Mouse (Mus musculus): ENCODE measurements around the gene Apobec3.

Gene Apobec3

GRCm38 (mm10) chr15:79891436-79892212, at the start of gene Apobec3:
Apobec3 (plus strand) TSS chr15:79891659.
- DNase-seq (ENCODE audit: low spot score in 2 of 2), result peak; percentile 47 to 63

DNA sequence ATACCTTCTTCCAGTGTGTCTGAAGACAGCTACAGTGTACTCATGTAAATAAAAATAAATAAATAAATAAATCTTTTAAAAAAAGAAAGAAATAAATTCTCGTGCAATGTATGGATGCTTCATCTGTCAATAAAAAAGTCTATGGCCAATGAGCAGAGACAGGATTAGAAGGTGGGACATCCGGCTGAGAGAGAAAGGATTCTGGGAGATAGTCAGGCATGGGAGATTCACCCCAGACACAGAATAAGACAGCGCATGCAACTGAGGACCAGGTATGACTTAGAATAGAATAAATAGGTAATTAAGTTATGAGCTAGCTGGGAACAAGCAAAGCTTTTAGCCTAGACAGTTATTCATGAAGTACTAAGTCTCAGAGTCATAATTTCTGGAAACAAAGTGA, 48.5 kb upstream of the Apobec3 start:
- DNase-seq (ENCODE audit: low spot score in 2 of 2), result no peak

- no peak for DNase-seq (ENCODE audit: low spot score in 2 of 2)
Observed at GRCm38 (mm10) chr15:79845986-79846385, 45.5 kb upstream of the Apobec3 start.

DNA sequence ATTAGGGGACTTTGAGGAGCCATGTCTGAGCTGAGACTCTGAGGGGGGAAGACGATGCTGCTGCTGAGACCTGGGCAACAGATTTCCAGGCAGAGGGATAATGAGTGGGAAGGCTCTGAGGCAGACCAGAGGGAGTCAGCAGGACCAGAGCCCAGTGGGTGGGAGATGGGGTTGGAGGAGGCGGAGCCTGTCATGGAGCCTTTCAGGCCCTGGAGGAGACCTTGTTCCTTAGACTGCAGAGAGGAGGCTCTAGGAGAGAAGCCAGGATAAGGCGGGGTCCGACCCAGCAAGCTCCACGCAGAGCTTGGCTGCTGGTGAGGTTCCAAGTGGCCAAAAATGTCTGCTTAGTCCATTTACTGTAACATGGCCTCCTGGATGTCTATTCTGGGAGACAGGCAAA, 44.4 kb upstream of the Apobec3 start:
- DNase-seq (ENCODE audit: low spot score in 2 of 2), result peak in 1 of 2 experiments; percentile 52

DNA sequence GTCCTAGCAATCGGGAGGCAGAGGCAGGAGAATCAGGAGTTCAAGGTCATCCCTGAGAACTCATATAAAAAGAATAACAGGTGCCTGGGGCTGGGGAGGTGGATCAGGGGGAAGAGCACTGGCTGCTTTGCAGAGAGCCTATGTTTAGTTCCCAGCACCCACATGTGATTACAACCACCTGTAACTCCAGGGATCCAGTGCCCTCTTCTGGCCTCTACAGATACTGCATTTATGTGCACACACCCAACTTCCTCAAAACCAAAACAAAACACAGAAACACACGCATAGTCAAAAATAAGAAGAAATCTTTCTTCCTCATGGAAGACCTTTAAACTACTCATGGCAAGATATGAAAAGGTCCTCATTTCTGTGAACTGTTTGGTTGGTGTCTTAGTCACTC, 41.3 kb upstream of the Apobec3 start:
- no peak for DNase-seq (ENCODE audit: low spot score in 2 of 2)

GRCm38 (mm10) chr15:79858979-79859378, 32.5 kb upstream of the Apobec3 start:
- DNase-seq (ENCODE audit: low spot score in 2 of 2), result no peak

- no peak for DNase-seq (ENCODE audit: low spot score in 2 of 2)
Observed at GRCm38 (mm10) chr15:79859821-79860220, 31.6 kb upstream of the Apobec3 start.

DNA sequence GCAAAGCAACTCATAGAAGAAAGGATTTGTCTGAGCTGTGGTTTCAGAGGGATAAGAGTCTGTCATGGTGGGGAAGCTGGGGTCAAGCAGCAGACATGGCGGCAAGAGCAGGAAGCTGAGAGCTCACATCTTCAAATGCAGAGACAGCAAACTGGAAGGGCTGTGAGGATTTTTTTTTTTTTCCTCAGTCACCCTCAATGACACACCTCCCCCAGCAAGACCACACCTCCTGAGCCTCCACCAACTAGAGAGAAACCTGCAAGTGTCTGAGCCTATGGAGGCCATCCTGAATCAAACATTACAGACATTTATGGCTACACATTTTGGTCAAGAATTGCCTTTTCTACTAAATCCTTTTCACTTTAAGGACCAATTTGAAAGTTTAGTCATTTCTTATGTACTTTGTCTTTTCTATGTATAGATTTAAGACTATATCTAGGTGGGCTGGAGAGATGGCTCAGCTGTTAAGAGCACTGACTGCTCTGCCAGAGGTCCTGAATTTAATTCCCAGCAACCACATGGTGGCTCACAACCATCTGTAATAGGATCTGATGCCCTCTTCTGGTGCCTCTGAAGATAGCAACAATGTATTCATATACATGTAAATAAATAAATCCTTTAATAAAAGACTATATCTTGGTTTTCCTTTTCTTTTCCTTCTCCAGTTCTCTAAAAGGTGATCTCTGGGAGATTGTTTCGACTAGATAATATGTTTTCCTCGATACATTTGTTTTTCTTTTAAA, 24.0 kb upstream of the Apobec3 start:
- DNase-seq (ENCODE audit: low spot score in 2 of 2), result no peak

DNA sequence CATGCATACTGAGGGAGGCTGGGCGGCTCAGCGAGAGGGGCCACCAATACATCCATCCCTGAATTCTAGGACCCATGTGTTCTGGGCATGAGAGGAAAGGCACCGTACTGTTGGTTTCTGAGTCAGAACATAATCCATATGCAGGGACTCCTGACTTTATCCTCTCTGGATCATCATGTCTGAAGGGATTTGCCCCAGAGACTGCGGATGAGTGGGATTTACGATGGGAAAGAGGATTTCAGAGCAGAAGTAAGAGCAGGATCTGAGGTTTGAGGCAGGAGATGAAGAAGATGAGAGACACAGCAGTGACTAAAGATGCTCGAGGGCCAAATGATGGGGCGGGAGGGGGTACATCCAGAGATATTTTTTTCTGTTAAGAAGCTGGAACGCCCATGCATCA, 17.9 kb upstream of the Apobec3 start:
- DNase-seq (ENCODE audit: low spot score in 2 of 2), result no peak

- DNase-seq (ENCODE audit: low spot score in 2 of 2), result no peak
Observed at GRCm38 (mm10) chr15:79873995-79874394, 17.5 kb upstream of the Apobec3 start.

DNA sequence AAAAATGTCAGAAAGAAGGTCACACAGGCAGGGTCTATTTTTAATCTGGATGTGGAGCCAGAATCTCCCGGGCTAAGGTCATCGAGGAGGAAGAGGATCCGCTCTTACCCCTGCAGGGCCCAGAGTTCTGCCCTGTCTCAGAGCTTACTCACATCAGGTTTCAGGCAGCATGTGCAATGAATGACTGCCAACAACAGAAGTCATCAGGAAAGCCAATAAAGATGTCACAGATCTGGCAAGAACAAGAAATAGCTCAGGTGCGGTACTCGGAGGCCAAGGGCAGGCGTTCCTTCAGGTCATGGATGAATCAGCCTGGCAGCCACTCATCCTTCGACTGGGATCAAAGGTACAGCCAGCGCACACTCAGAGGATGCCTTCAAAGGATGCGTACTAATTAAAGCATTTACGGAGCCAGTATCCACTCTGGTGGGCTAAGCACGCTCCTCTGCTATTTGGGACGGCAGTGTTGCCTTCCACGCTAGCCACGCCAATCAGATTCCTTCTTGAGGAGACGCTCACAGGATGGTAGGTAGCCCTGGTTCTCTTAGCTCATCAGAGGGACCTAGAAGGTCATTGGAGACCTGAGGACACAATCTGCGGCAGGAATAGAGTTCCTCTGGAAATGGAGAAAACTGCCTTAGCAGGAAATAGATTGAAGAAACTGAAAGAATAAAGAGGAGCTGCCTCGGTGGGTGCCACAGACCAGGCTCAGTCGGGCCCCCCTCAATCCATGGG, 16.0 kb upstream of the Apobec3 start:
- DNase-seq (ENCODE audit: low spot score in 2 of 2), result no peak

DNA sequence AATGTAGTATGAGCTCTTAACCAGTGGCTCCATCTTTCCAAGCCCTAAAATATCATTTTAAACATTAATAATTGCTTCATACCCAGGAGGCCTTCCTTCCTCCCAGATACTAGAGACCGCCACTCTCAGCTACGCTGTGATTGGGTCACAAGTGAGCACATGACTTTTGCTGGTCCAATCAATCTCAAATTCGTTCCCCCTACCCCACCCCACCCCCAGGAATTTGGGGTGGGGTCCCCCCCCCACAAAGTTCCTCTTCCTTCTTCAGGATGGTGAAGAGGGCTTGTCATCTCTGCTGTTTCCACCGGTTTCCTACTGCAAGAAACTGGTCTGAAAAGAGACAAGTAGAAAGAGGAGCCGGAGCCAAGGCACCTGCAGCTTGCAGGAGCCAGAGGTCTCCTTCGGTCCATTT, 12.7 kb upstream of the Apobec3 start:
- peak in 1 of 2 experiments; percentile 54 for DNase-seq (ENCODE audit: low spot score in 2 of 2)

- DNase-seq (ENCODE audit: low spot score in 2 of 2), result peak; percentile 93 to 94
Observed at GRCm38 (mm10) chr15:79879319-79879718, 12.1 kb upstream of the Apobec3 start.

- DNase-seq (ENCODE audit: low spot score in 2 of 2), result no peak
Observed at GRCm38 (mm10) chr15:79880477-79880876, 11.0 kb upstream of the Apobec3 start.

- DNase-seq (ENCODE audit: low spot score in 2 of 2), result peak; percentile 22 to 41
Observed at GRCm38 (mm10) chr15:79882623-79883267, 8.7 kb upstream of the Apobec3 start.

- peak; percentile 95 to 96 for DNase-seq (ENCODE audit: low spot score in 2 of 2)
Observed at GRCm38 (mm10) chr15:79883352-79883822, 8.1 kb upstream of the Apobec3 start.

GRCm38 (mm10) chr15:79884820-79885219, 6.6 kb upstream of the Apobec3 start:
- DNase-seq (ENCODE audit: low spot score in 2 of 2), result no peak

GRCm38 (mm10) chr15:79892213-79892541, 718 bp downstream of the Apobec3 start:
- DNase-seq (ENCODE audit: low spot score in 2 of 2), result peak; percentile 85 to 91

GRCm38 (mm10) chr15:79892995-79893823, 1.8 kb downstream of the Apobec3 start:
- DNase-seq (ENCODE audit: low spot score in 2 of 2), result no peak

DNA sequence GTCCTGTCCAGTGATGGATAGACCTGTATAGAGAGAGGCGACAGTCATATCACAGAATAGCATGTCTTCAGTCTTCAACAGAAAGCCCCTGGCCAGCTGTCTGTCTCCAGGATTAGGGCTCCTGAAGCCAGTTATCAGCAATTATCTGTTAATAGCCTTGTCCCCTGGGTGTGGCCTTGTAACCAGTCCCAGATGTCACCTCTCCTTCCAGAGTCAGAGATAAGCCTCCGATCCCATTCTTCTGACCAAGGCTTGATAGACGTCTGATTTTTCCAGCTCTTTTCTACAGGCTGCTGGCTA, 2.3 kb downstream of the Apobec3 start:
- no peak for DNase-seq (ENCODE audit: low spot score in 2 of 2)

DNA sequence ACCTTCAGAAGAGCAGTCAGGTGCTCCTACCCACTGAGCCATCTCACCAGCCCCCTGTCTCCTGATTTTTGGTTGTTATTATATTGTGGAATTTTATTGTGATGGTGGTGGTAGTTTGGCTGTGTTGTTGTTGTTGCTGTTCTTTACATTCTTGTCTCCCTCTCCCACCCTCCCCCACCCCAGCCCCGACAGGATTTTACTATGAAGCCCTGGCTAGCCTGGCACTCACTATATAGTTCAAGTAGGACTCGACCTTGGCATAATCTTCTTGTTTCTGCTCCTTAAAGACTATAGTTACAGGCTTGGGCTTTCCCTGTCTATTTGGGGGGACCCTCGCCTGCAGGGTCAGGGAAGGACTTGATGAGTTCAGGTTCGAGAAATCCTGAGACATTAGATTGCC, 2.9 kb downstream of the Apobec3 start:
- DNase-seq (ENCODE audit: low spot score in 2 of 2), result no peak
